Mouse (Mus musculus): ENCODE results near the gene Ehd2. TPM values are rescaled to one million over a fixed set of nuclear protein-coding genes. Genes with fewer than 3 reads are reported as not detected.
A peak's percentile ranks its signal among the peaks of the same experiment; 100 is the strongest.
"Not testable (repeated sequence)": the region's sequence is repeated elsewhere in the genome, so short reads cannot be mapped to it uniquely, and the experiment has no call there.

The Ehd2 gene
- polyA plus RNA-seq, 2 experiments from 2014 or later, result 0.07 to 0.11 TPM

GRCm38 (mm10) chr7:15945211-15945610 is 22.2 kb downstream of the Ehd2 start:
- no peak for ATAC-seq

DNA sequence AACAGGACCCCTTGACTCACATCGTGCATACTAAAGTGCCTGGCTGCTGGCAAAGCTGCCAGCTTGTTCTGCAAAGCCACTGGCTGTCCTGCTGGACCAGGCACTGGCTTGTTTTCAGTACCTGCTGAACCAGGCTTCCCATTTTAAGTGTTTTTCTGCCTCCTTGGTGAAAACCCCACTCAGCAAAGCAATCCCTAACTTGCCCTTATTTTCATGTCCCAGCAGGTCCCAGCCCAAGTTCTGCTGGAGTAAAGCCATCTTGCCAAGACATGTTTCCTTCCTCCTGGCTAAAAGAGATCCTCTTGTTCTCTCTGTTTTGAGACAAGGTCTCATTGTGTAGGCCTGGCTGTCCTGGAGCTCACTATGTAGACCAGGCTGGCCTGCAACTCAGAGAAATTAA is 23.1 kb downstream of the Ehd2 start:
- ATAC-seq, result no peak

DNA sequence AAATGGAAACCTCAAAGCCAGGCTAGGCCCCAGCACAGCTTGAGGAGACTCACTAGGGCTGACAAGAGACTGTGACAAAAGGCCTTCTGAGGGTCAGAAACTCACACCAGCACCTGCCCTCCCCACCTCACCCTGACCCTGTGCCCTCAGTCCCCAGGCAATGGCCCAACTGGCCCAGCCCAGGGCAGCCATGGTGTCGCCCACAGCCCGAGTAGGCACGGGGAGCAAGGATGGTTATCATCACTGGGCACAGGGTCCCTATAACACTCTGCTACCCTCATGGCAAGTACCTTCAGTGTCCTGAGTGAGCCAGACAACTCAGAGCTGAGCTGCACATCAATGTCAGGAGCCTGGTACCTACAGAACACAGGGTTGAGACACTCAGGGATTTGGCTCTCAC is 28.7 kb downstream of the Ehd2 start:
- ATAC-seq, result no peak

DNA sequence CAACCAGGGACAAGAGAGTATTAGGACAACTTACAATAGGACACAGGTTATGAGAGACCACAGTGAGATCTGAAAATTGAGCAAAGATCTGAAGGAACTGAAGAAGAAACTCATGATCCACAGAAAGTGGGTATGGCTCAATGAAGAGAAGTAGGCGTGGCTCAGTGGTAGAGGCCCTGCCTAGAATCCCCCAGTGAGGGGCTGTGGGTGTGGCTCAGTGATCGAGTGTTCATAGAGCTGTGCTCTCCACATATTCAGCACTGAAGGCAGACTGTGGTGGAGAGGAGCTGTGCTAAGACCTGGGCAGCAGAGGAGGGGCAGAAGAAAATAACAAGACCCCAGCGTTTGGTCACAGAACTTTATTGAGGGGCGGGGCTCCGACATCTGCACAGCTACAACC is 29.9 kb downstream of the Ehd2 start:
- ATAC-seq, result no peak

GRCm38 (mm10) chr7:15933437-15934359 is 33.7 kb downstream of the Ehd2 start:
- ATAC-seq, result no peak

GRCm38 (mm10) chr7:15931635-15932034 is 35.7 kb downstream of the Ehd2 start:
- no peak for ATAC-seq

GRCm38 (mm10) chr7:15930543-15930942 is 36.8 kb downstream of the Ehd2 start:
- ATAC-seq, result no peak

DNA sequence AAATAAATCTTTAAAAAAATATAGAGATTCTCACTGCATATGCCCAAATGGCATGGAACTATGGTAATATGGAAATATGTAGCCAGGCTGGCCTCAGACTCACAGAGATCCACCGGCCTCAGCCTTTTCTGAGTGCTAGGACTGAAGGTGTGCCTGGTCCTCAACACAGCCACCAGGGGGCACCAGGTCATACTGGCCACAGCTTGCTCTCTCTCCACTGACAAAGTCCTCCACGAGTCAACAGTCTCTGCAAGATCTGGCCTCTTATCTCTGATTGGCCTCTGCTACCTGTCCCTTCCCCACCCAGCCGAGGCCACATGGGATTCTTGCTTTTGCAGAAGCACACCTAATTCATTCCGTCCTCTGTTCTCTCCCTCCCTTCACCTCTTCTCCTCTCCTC is 37.5 kb downstream of the Ehd2 start:
- ATAC-seq, result peak; percentile 65

DNA sequence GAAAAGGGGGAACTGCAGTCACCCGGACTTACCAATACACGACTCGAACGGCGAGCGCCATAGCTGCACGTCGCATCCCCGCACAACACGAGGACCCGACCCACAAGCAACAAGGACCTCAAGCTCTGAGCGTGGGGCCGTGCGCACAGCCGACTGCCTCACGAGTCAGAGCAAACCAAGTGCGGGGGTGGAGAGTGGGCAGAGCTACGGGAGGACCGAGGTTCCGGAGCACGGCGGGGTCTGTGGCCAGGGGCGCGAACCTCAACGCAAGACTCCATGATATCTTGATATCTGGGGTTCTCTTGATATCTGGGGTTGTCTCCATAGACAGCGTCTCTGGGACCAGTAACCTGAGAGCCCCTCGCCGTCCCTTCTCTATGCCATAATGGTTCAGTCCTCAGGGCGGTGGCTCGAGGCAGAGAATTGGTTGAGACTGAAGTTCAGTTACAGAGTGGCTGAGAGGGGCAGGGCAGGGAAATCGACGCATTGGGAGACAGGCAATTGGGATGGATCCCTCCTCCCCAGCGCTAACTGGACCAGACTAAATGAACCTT is 45.1 kb downstream of the Ehd2 start, which contains the start of gene Selenow:
Gene Selenow, minus strand, starts transcription at position 183 of the 554 bp plus-strand sequence.
- peak; percentile 90 for ATAC-seq

- ATAC-seq, result peak; percentile 72
Observed at GRCm38 (mm10) chr7:15921796-15922195, 45.6 kb downstream of the Ehd2 start.

- ATAC-seq, result no peak
Observed at GRCm38 (mm10) chr7:15920645-15921190, 46.6 kb downstream of the Ehd2 start.

- ATAC-seq, result no peak
Observed at GRCm38 (mm10) chr7:15919947-15920346, 47.4 kb downstream of the Ehd2 start.

- no peak for ATAC-seq
Observed at GRCm38 (mm10) chr7:15918371-15918770, 49.0 kb downstream of the Ehd2 start.

DNA sequence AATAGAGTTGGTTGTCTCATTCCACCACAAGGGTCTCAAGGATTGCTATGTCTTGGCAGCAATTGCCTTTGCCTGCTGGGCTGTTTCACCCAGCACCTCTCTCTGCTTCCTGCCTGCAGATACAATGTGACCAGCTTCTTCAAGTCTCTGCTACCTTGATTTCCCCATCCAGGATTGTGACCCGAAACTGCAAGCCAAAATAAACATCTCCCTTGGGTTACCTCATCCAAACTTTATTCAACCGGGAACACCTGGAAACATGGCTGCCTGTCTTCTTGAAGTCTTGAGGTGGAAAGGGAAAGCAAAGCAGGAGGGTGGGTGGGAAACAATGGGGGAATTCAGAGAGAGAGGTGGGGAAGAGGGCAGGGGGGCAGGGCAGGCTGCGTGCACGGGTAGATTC is 50.4 kb downstream of the Ehd2 start:
- no peak for ATAC-seq

GRCm38 (mm10) chr7:15916134-15916723 is 51.1 kb downstream of the Ehd2 start:
- ATAC-seq, result no peak

DNA sequence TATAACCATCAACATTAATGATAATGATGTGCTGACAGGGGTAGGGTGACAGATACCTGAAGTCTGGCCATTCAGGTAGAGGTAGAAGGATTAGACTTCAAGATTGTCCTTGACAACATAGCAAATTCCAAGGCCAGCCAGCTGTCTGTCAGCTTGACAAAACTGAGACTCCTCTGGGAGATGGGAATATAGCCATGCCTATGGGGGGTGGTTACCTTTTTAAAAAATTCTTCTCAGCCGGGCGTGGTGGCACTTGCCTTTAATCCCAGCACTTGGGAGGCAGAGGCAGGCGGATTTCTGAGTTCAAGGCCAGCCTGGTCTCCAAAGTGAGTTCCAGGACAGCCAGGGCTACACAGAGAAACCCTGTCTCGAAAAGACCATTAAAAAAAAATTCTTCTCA is 51.7 kb downstream of the Ehd2 start:
- ATAC-seq, result not testable (repeated sequence)

GRCm38 (mm10) chr7:15914751-15915150 is 52.6 kb downstream of the Ehd2 start:
- ATAC-seq, result no peak

DNA sequence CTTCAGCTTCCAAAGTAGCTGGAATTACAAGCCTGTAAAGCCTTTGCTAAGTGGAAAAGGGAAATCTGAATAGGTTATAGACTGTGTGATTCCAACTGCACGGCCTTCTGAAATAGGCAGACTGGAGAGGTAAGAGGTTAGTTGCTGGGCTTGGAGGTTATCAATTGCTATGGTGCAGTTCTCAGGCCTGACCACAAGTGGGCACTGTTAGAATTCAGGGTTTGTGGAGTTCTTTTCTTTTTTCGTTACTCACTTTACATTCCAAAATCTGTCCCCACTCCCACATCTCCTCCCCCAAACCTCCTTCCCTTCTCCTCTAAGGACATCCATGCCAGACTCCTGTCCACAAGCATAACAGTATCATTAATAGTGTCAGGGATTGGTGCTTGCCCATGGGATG is 53.1 kb downstream of the Ehd2 start:
- no peak for ATAC-seq

DNA sequence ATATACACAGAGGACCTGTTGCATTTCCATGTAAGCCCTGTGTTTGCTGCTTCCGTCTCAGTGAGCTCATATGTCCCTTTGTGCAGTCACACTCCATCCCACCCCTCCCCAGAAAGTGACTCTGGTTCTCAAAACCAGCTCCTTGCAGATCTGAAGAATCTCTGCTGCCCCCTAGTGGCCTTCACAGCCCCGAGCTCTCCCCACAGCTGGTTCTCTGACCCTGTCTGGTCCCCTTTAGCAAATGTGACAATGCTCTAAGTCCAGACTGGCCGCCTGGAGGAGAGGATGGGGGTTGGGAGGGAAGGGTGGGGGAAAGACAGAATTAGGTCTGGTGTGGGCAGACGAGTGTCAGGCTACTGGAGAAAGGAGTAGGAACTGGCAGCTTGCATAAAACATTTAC is 55.2 kb downstream of the Ehd2 start:
- ATAC-seq, result no peak

- no peak for ATAC-seq
Observed at GRCm38 (mm10) chr7:15910521-15910920, 56.8 kb downstream of the Ehd2 start.

GRCm38 (mm10) chr7:15907971-15908590 is 59.3 kb downstream of the Ehd2 start:
- no peak for ATAC-seq

DNA sequence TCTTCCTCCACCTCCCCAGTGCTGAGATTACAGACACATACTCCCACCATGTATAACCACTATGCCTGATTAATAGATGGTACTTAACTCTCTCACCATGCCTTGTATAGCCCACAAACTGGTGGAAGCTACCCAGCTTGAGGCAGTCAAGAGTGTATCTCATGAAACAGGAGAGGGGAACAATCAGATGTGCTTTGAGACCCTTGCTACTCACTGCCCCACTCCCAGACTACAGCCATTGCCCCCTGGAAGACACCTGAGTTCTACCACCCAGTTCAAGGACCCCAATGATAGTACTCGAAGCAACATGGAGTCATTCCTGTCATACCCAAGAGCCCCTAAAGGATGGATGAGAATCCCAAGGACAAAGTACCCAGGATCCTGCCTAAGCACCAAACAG is 60.8 kb downstream of the Ehd2 start:
- no peak for ATAC-seq

DNA sequence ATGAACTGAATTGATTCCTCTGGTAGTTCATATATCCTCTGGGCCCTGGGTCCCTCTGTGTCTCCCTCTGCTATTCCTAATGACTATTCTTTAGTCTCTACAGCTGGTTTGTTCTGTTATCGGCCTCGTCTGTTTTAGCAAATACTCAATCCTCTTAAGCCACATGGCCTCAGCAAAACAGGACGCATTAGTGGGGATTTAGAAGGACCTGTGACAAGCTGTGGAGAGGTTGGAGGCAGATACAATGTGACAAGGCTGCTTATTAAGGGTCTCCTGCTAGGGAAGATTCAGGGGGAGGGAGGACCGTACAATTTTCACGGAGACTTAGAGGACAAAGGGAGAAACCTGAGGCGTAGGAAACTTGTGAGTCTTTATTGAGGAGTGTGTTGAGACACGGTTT is 61.5 kb downstream of the Ehd2 start:
- no peak for ATAC-seq
